Mouse (Mus musculus) limb, embryonic 11.5 days (tissue): ENCODE measurements at regions not wholly inside any gene's neighbourhood (a gene's known extent, or its start where the extent isn't known, plus 50 kb on each side); places are given as distances from the start of the nearest gene placed in this dataset.
A peak's percentile ranks its signal among the peaks of the same experiment; 100 is the strongest.

ENCODE experiments used
- ATAC-seq: fragments of 200-750 bp; cut with Nextera tagmentation; 2 replicates; pipeline ENCODE4 v1.8.0; 2017; ENCODE audit warnings: low read depth; ENCODE audit not compliant: insufficient number of reproducible peaks, low FRiP score, low TSS enrichment
- DNase-seq: peaks from one replicate; pipeline ENCODE4 v3.0.0-alpha.2; 2015; ENCODE audit warnings: low spot score
- H3K27ac ChIP-seq: fragments of 300-500 bp; sonication (generic); replicated peaks from 2 replicates; pipeline ENCODE4 v1.5.1; 2014; ENCODE audit warnings: low read depth, mild to moderate bottlenecking, low read length
- H3K27me3 ChIP-seq: fragments of 300-500 bp; sonication (generic); 2 replicates; pipeline ENCODE4 v1.6.1; 2014; ENCODE audit warnings: mild to moderate bottlenecking, low read length, mixed read lengths; ENCODE audit not compliant: control insufficient read depth, insufficient read depth
- H3K36me3 ChIP-seq: fragments of 300-500 bp; sonication (generic); 2 replicates; pipeline ENCODE4 v1.6.1; 2014; ENCODE audit warnings: mild to moderate bottlenecking, low read length, moderate library complexity, mixed read lengths; ENCODE audit not compliant: control insufficient read depth, insufficient read depth
- H3K4me1 ChIP-seq: fragments of 300-500 bp; sonication (generic); 2 replicates; pipeline ENCODE4 v1.6.1; 2014; ENCODE audit warnings: low read length, mixed read lengths; ENCODE audit not compliant: control insufficient read depth, insufficient read depth
- H3K4me2 ChIP-seq: fragments of 300-500 bp; sonication (generic); 2 replicates; pipeline ENCODE4 v1.6.1; 2014; ENCODE audit warnings: low read depth, mild to moderate bottlenecking, moderate library complexity; ENCODE audit not compliant: severe bottlenecking
- H3K4me3 ChIP-seq: fragments of 300-500 bp; sonication (generic); 2 replicates; pipeline ENCODE4 v1.5.1; 2014; ENCODE audit warnings: low read depth, low read length
- H3K9ac ChIP-seq: fragments of 300-500 bp; sonication (generic); 2 replicates; pipeline ENCODE4 v1.6.1; 2014; ENCODE audit warnings: mild to moderate bottlenecking, low read length
- H3K9me3 ChIP-seq: fragments of 300-500 bp; sonication (generic); 2 replicates; pipeline ENCODE4 v1.6.1; 2016; ENCODE audit warnings: low read length; ENCODE audit not compliant: control insufficient read depth
- WGBS: fragments of 180-500 bp; shearing (Covaris S2); extraction: QIAGEN DNeasy Blood & Tissue Kit; methylation state at CpG from one replicate; pipeline ENCODE4 v1.1.7; 2014; 5-methylcytosine and 5-hydroxymethylcytosine counted together

DNA sequence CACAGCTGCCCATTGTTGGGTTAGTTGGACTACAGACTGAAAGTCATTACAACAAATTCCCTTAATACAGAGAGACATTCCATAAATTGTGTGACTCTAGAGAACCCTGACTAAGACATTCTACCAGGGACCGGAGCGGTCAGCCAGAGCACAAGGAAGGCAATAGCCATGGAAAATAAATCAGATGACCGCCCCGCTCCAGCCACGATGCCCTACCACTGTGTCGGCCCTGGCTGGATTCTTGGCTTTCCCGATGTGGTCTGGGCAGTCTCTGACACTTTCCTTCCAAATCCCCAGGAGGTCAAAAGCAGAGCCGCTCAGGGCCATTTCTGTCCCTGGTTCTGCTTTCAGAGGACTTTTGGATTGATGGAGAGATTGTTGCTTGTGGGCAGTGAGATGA is 57.8 kb downstream of the Lsm3 start:
- no peaks in the 10 kb centered on the region for H3K4me1 ChIP-seq
- no peaks in the 10 kb centered on the region for H3K9me3 ChIP-seq
- H3K4me3 ChIP-seq: no peak overlapping the region
- no peak for ATAC-seq
- WGBS: 83% methylated on average over 8 of the region's 8 CpGs
- H3K27ac ChIP-seq: no peak overlapping the region
- H3K4me2 ChIP-seq: no peak overlapping the region
- no peak overlapping the region for H3K9ac ChIP-seq
- DNase-seq: no peak
- H3K36me3 ChIP-seq: no peaks in the 10 kb centered on the region
- no peaks in the 10 kb centered on the region for H3K27me3 ChIP-seq

DNA sequence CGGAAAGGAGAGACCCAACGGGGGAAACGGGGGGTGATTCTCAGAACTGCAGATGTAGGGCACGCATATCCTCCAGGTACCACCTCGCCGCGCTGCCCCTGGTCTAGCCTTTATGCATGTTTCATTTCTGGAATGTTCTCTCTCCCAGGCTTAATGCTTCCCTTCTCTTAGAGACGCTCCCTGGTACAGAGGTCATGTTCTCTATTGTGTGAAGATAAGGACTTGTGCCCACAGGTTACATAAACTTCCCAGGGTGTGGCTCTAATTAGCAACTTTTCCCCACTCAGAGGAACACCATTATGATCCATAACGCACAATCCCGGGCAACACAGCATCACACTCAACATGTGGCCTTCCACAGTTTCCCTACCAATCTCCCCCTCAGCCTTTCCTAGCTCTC is 58.7 kb downstream of the Lsm3 start:
- H3K4me3 ChIP-seq: no peak overlapping the region
- H3K4me1 ChIP-seq: no peaks in the 10 kb centered on the region
- ATAC-seq: no peak
- no peak for DNase-seq
- no peaks in the 10 kb centered on the region for H3K27me3 ChIP-seq
- H3K9me3 ChIP-seq: no peaks in the 10 kb centered on the region
- no peaks in the 10 kb centered on the region for H3K36me3 ChIP-seq
- H3K4me2 ChIP-seq: no peak overlapping the region
- H3K9ac ChIP-seq: no peak overlapping the region
- no peak overlapping the region for H3K27ac ChIP-seq
- WGBS: 84% methylated on average over 10 of the region's 10 CpGs

DNA sequence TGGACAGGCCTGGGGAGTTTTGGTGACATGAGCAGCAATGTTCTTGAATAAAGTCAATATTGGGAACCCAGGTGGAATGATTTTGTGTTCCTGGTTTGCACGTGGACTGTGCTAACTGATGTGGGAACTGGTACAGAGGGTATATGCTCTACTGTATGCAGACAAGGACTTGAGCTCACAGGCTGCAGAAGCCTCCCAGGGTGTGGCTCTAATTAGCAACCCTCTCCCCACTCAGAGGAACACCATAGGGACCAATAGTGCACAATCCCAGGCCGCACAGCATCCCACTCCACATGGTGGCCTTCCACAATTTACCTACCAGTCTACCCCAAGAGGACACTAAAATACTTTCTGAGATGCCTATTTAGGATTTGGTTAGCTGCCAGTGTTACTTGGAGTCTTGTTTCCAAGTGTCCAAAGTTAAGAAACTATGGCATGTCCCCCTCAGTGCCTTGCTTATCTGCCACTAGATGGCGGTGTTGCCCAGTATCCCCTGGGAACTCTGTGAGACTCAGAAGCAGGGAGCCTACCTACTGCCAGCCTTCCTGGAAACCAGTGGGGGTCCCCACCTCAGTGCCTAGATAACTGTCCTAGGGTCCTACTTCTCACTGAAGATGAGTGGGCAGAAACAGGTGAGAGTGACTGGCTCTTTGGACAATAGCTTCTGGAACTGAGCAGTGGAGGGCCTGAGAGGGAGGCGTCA is 60.1 kb downstream of the Lsm3 start:
- Histone ChIP-seq H3K4me2 (no peak overlapping the region), H3K4me3 (no peak overlapping the region), H3K9me3 (no peaks in the 10 kb centered on the region), H3K4me1 (no peaks in the 10 kb centered on the region), H3K27ac (no peak overlapping the region), H3K36me3 (no peaks in the 10 kb centered on the region), H3K9ac (no peak overlapping the region), H3K27me3 (no peaks in the 10 kb centered on the region)
- 61% methylated on average over 4 of the region's 4 CpGs for WGBS
- ATAC-seq: no peak
- peak; percentile 83 for DNase-seq

DNA sequence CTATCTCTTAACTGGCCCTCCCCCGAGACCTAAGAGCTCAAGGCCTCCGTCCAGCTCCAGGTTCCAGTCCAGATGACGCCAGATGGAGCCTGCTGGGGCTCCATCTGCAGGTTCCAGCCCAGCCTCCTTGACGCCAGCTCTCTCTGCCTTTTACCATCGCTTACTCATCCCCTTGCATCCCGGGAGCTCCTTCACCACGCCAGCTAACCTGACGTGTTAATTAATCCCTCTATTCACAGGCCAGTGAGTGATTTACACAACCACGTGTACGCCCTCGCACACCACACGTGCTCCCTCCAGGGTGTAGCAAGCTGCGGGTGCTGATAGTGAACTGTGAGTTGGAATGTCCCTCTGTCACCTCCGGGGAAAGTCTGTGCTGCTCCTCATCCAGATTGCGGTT is 61.2 kb downstream of the Lsm3 start:
- no peaks in the 10 kb centered on the region for H3K4me1 ChIP-seq
- no peak overlapping the region for H3K4me3 ChIP-seq
- H3K4me2 ChIP-seq: no peak overlapping the region
- no peaks in the 10 kb centered on the region for H3K36me3 ChIP-seq
- DNase-seq: no peak
- ATAC-seq: no peak
- H3K27me3 ChIP-seq: no peaks in the 10 kb centered on the region
- H3K9me3 ChIP-seq: no peaks in the 10 kb centered on the region
- peak overlapping the region; percentile 36; the same call in 1 of the 2 replicates for H3K9ac ChIP-seq
- WGBS: 39% methylated on average over 15 of the region's 15 CpGs
- H3K27ac ChIP-seq: no peak overlapping the region

DNA sequence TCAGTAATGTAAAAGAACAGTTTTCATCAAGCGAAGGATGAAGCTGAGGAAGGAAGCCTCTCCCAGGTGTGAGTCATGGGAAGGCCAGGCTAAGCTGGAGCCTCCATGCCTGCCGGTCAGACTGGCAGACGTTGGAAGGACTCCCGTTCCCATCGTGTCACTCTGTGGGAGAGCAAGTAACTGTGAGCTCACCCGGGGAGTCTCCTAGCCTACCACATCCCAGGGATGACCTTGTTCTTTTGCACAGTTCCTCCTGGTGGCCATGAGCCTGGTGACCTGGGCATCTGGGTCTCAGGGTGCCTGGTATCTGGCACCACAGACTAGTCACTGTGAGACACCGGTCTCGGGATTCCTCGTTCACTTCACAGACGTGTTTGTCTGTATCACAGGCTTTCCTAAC is 63.9 kb downstream of the Lsm3 start:
- no peak overlapping the region for H3K27ac ChIP-seq
- DNase-seq (no peak), ATAC-seq (no peak)
- no peaks in the 10 kb centered on the region for H3K27me3 ChIP-seq
- no peak overlapping the region for H3K9ac ChIP-seq
- no peak overlapping the region for H3K4me3 ChIP-seq
- H3K4me2 ChIP-seq: no peak overlapping the region
- WGBS: 84% methylated on average over 10 of the region's 10 CpGs
- no peaks in the 10 kb centered on the region for H3K9me3 ChIP-seq
- H3K4me1 ChIP-seq: no peaks in the 10 kb centered on the region
- H3K36me3 ChIP-seq: no peaks in the 10 kb centered on the region

DNA sequence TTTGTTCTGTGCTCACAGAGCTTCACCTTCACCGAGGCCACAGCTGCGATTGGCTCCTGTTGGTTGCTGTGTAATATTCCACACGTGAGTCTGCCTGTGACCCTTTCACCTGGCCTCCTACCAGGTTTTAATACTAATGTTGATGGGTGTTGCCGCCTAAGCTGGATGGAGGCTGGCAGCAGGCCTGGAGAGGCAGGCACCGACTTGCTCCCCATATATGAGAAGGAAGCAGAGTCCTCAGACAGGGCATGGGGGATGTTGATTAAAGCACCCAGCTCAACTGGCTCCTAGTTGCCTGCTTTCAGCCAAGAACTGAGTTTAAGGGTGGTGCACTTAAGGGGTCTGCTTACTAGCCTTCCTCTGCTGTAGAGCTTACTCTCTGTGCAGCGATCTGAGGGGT is 64.9 kb downstream of the Lsm3 start:
- no peak overlapping the region for H3K27ac ChIP-seq
- no peak overlapping the region for H3K4me2 ChIP-seq
- WGBS: 94% methylated on average over 6 of the region's 6 CpGs
- no peak for ATAC-seq
- no peak overlapping the region for H3K4me3 ChIP-seq
- no peak overlapping the region for H3K9ac ChIP-seq
- no peaks in the 10 kb centered on the region for H3K9me3 ChIP-seq
- H3K36me3 ChIP-seq: no peaks in the 10 kb centered on the region
- no peak for DNase-seq
- no peaks in the 10 kb centered on the region for H3K27me3 ChIP-seq
- no peaks in the 10 kb centered on the region for H3K4me1 ChIP-seq

DNA sequence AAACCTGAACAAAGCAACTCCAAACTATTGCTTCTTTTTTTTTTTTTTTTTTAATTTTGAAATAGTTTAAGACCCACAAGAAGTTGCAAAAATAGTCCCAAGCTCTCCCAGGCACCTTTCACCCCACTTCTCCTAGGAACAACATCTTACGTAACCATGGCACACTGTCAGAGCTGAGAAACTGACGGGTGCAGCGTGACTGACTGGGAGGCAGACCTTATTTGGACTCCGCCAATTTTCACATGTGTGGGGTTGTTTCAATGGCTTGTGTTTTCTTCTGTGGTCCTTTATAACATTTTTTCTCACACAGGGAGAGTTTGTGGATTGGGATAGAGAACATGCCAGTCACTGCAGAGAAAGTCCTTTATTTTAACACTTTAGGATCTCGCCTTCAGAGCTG is 66.6 kb downstream of the Lsm3 start:
- ATAC-seq: no peak
- Histone ChIP-seq H3K4me2 (no peak overlapping the region), H3K27ac (no peak overlapping the region), H3K27me3 (no peaks in the 10 kb centered on the region), H3K9ac (no peak overlapping the region), H3K4me1 (no peaks in the 10 kb centered on the region), H3K36me3 (no peaks in the 10 kb centered on the region), H3K4me3 (no peak overlapping the region), H3K9me3 (no peaks in the 10 kb centered on the region)
- no peak for DNase-seq
- WGBS: 91% methylated on average over 5 of the region's 5 CpGs

DNA sequence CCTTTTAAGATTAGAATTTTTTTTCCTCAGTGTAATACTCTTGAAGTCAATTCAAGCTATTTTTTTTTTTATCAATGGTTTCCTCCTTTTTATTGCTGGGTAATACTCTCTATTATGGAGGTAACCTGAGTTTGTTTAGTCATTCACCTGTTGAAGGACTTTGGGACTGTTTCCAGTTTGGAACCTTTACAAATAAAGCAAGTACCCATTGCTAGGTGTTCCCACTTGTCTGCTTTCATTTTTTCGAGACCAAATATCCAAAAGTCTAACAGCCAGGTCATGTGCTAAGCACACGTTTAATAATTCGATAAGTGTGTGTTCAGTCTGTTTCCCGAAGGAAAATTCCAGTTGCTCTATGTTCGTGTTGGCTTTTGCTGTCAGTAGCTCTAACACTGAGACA is 67.6 kb downstream of the Lsm3 start:
- 92% methylated on average over 5 of the region's 5 CpGs for WGBS

DNA sequence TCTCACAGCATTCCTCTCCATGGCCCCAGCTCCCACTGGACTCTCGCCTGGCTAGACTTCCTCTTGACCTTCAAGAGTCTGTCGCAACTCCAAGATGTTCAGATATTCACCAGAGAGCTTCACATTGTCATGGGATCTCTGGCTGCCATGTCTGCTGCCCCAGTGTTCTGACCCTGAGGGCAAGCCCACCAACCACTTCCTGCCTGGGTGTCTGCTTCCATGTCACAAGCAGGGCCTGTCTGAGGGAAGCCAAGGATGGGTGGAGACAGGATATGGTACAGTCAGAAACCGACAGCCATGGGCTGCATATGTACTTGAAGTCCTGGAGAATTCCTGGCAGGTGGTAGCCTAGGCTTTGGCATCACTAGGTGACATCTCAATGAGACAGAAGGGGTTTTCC is 69.8 kb downstream of the Lsm3 start:
- no peaks in the 10 kb centered on the region for H3K4me1 ChIP-seq
- DNase-seq (no peak), ATAC-seq (no peak)
- H3K9ac ChIP-seq: no peak overlapping the region
- WGBS: 90% methylated on average over 3 of the region's 3 CpGs
- no peaks in the 10 kb centered on the region for H3K9me3 ChIP-seq
- H3K36me3 ChIP-seq: no peaks in the 10 kb centered on the region
- no peak overlapping the region for H3K4me3 ChIP-seq
- H3K27ac ChIP-seq: no peak overlapping the region
- no peak overlapping the region for H3K4me2 ChIP-seq
- no peaks in the 10 kb centered on the region for H3K27me3 ChIP-seq

More for the DNA sequence above, 67.6 kb downstream of the Lsm3 start:
- Histone ChIP-seq H3K4me2 (no peak overlapping the region), H3K36me3 (no peaks in the 10 kb centered on the region), H3K9ac (no peak overlapping the region), H3K9me3 (no peaks in the 10 kb centered on the region), H3K4me3 (no peak overlapping the region), H3K27ac (no peak overlapping the region), H3K4me1 (no peaks in the 10 kb centered on the region), H3K27me3 (no peaks in the 10 kb centered on the region)
- no peak for DNase-seq
- no peak for ATAC-seq
